Mouse (Mus musculus) layer of hippocampus, postnatal 36 days (tissue): ENCODE results near the gene Afm. TPM values are rescaled to one million over a fixed set of nuclear protein-coding genes. Genes with fewer than 3 reads are reported as not detected.

ENCODE experiments used
- total RNA-seq, 2 experiments: library from RNA; stranded (reverse); gene quantifications; 2 replicates each; pipeline ENCODE4 v1.2.3; 2021

Afm gene
- total RNA-seq, 2 experiments from 2014 or later = not detected

Other genes starting within 250 kb of the Afm start
- gene Ankrd17, start 152.4 kb upstream of the Afm start, total RNA-seq = 100 to 1,000 TPM; 106 to 117 TPM
- gene Gm9958, start 151.7 kb upstream of the Afm start, total RNA-seq = 1 to 10 TPM; 2.1 to 2.6 TPM
- not detected for gene Alb, start 58.0 kb upstream of the Afm start, total RNA-seq
- not detected for gene Afp, start 28.2 kb upstream of the Afm start, total RNA-seq
- gene 5830473C10Rik, start 42.2 kb downstream of the Afm start, total RNA-seq = not detected
- under 1 TPM; 0.45 to 0.48 TPM for gene Rassf6, start 121.7 kb downstream of the Afm start, total RNA-seq
- not detected for gene Cxcl5, start 240.4 kb downstream of the Afm start, total RNA-seq
- not detected for gene Ppbp, start 249.6 kb downstream of the Afm start, total RNA-seq